Mouse (Mus musculus) intestine, postnatal 0 days (tissue): ENCODE measurements around the gene Letmd1. TPM values are rescaled to one million over a fixed set of nuclear protein-coding genes. Genes with fewer than 3 reads are reported as not detected.

Experiments
- ATAC-seq: fragments of 200-750 bp; cut with Nextera tagmentation; 2 replicates; pipeline ENCODE4 v1.8.0; 2017; ENCODE audit warnings: mild to moderate bottlenecking, moderate TSS enrichment, moderate library complexity
- H3K27ac ChIP-seq: fragments of 300-500 bp; sonication (generic); 2 replicates; pipeline ENCODE4 v1.5.1; 2014; ENCODE audit warnings: mild to moderate bottlenecking, low read depth, low read length, moderate library complexity
- H3K27me3 ChIP-seq: fragments of 300-500 bp; sonication (generic); replicated peaks from 2 replicates; pipeline ENCODE4 v1.6.1; 2014; ENCODE audit warnings: low read length, mixed read lengths; ENCODE audit not compliant: control insufficient read depth, insufficient read depth
- H3K36me3 ChIP-seq: fragments of 300-500 bp; sonication (generic); 2 replicates; pipeline ENCODE4 v1.6.1; 2014; ENCODE audit warnings: mild to moderate bottlenecking, moderate library complexity; ENCODE audit not compliant: control insufficient read depth, insufficient read depth
- H3K4me1 ChIP-seq: fragments of 300-500 bp; sonication (generic); replicated peaks from 2 replicates; pipeline ENCODE4 v1.6.1; 2014; ENCODE audit warnings: antibody characterized with exemption, low read length, mixed read lengths; ENCODE audit not compliant: control insufficient read depth, insufficient read depth
- H3K4me2 ChIP-seq: fragments of 300-500 bp; sonication (generic); replicated peaks from 2 replicates; pipeline ENCODE4 v1.6.1; 2014; ENCODE audit warnings: low read depth, mild to moderate bottlenecking, moderate library complexity
- H3K4me3 ChIP-seq: fragments of 300-500 bp; sonication (generic); 2 replicates; pipeline ENCODE4 v1.5.1; 2014; ENCODE audit warnings: low read depth, low read length
- H3K9ac ChIP-seq: fragments of 300-500 bp; sonication (generic); 2 replicates; pipeline ENCODE4 v1.6.1; 2014; ENCODE audit warnings: mild to moderate bottlenecking, low read depth, low read length
- H3K9me3 ChIP-seq: fragments of 300-500 bp; sonication (generic); 2 replicates; pipeline ENCODE4 v1.6.1; 2016; ENCODE audit warnings: mixed run types; ENCODE audit not compliant: control insufficient read depth
- CTCF ChIP-seq: sonication (generic); IDR thresholded peaks from 2 replicates; pipeline ENCODE4 v1.5.1; 2016; ENCODE audit warnings: low read depth, mild to moderate bottlenecking, control low read depth, antibody characterized with exemption, moderate library complexity
- WGBS: fragments of 180-500 bp; shearing (Covaris S2); extraction: QIAGEN DNeasy Blood & Tissue Kit; methylation state at CpG from one replicate; pipeline ENCODE4 v1.1.7; 2014; 5-methylcytosine and 5-hydroxymethylcytosine counted together
- polyA plus RNA-seq: library from polyadenylated mRNA; unstranded; fragments of >200 nt; fragmentation: Nextera tagmentation; extraction: Ambion mirVana; gene quantifications from 2 replicates; pipeline ENCODE4 v1.2.1, GENCODE M21; 2015

Gene Letmd1
- polyA plus RNA-seq, 1 experiment from 2014 or later, result 10.6 TPM

DNA sequence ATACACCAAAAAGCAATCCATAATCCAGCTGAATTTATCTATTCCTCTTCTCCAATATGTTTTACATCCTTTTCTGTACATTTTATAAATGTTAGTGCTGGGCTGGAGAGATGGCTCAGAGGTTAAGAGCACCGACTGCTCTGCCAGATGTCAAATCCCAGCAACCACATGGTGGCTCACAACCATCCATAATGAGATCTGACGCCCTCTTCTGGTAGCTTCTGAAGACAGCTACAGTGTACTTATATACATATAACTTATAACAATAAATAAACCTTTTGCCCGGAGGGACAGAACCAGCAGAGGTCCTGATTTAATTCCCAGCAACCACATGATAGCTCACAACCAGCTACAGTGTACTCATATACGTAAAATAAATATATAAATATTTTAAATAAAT, 20.3 kb upstream of the Letmd1 start:
- Histone ChIP-seq H3K9ac (no peak overlapping the region), H3K4me2 (no peak overlapping the region), H3K4me3 (no peak overlapping the region), H3K27ac (no peak overlapping the region), H3K27me3 (no peaks in the 10 kb centered on the region), H3K4me1 (0 out of 2 replicates have a peak, but pooled peaks cover 3% of the 10 kb centered on the region), H3K36me3 (no peaks in the 10 kb centered on the region), H3K9me3 (no peaks in the 10 kb centered on the region)
- TF ChIP-seq CTCF, result peak; percentile 31
- no peak for ATAC-seq
- 70% methylated on average over 4 of the region's 4 CpGs for WGBS

DNA sequence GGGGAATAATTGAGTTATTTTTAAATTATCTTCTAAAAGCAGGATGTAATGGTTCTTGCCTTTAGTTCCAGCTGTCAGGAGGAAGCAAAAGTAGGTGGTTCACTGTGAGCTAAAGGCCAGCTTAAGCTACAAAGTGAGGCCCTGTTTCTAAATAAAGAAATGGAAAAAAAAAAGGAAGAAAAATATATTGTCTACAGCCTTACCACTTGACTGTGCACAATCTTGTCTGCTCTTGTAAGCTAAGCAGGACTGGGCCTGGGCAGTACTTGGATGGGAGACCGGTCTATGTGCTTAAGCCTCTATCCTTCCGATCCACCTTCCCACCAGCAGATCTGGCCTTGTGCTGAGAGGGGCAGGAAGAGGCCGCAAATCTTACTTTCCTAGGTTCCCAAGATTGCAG, 19.3 kb upstream of the Letmd1 start:
- no peak for TF ChIP-seq CTCF
- WGBS, result 82% methylated on average over 3 of the region's 3 CpGs

DNA sequence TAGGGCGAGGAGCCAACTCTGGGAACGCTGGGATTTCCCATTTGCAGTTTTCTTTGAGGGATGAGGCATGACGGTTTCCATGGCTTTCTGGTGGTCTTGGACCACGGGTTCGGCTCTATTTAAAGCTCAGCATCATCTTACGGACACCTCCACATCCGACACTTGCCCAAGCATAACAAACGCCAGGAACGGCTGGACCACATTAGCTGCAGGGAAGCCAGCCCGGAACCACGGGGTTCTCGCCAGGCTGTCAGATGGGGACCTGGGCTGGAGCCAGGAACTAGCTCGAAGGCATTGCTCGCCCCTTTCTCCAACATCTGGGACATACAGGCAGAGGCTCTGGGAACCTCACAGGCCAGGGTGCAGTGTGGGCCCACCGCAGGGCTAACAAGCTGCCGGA, 17.6 kb upstream of the Letmd1 start:
- Histone ChIP-seq H3K4me1 (0 out of 2 replicates have a peak, but pooled peaks cover 3% of the 10 kb centered on the region), H3K4me2 (no peak overlapping the region), H3K36me3 (no peaks in the 10 kb centered on the region), H3K27me3 (no peaks in the 10 kb centered on the region), H3K9ac (no peak overlapping the region), H3K27ac (no peak overlapping the region), H3K4me3 (no peak overlapping the region), H3K9me3 (no peaks in the 10 kb centered on the region)
- 61% methylated on average over 16 of the region's 16 CpGs for WGBS
- ATAC-seq, result no peak
- TF ChIP-seq CTCF, result no peak

More for the DNA sequence above, 19.3 kb upstream of the Letmd1 start:
- H3K36me3 ChIP-seq, result no peaks in the 10 kb centered on the region
- H3K9me3 ChIP-seq, result no peaks in the 10 kb centered on the region
- no peak overlapping the region for H3K4me2 ChIP-seq
- no peak overlapping the region for H3K4me3 ChIP-seq
- no peak overlapping the region for H3K9ac ChIP-seq
- no peak for ATAC-seq
- H3K27me3 ChIP-seq, result no peaks in the 10 kb centered on the region
- H3K4me1 ChIP-seq, result 0 out of 2 replicates have a peak, but pooled peaks cover 3% of the 10 kb centered on the region
- no peak overlapping the region for H3K27ac ChIP-seq

DNA sequence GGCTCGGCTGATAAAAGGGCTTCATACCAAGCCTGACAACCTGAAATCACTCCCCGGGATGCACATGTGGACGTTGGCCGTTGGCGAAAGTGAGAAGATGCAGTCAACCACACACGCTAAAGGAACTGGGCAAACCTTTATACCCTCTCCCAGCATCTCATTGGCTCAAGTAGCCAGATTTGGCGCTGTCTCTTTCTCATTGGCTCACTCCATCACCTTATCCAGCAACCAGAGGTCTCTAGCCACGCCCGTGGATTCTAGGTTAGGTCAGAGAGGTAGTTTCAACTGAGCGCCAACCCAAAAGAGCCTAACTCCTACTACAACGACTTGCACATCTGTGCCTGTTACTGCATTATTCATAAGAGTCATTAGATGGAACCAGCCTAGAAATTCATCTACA, 16.3 kb upstream of the Letmd1 start:
- H3K4me2 ChIP-seq, result no peak overlapping the region
- no peak for ATAC-seq
- H3K4me1 ChIP-seq, result 0 out of 2 replicates have a peak, but pooled peaks cover 3% of the 10 kb centered on the region
- H3K36me3 ChIP-seq, result no peaks in the 10 kb centered on the region
- H3K4me3 ChIP-seq, result no peak overlapping the region
- no peak overlapping the region for H3K9ac ChIP-seq
- H3K27me3 ChIP-seq, result no peaks in the 10 kb centered on the region
- no peak for TF ChIP-seq CTCF
- 66% methylated on average over 11 of the region's 11 CpGs for WGBS
- H3K27ac ChIP-seq, result no peak overlapping the region
- H3K9me3 ChIP-seq, result no peaks in the 10 kb centered on the region

DNA sequence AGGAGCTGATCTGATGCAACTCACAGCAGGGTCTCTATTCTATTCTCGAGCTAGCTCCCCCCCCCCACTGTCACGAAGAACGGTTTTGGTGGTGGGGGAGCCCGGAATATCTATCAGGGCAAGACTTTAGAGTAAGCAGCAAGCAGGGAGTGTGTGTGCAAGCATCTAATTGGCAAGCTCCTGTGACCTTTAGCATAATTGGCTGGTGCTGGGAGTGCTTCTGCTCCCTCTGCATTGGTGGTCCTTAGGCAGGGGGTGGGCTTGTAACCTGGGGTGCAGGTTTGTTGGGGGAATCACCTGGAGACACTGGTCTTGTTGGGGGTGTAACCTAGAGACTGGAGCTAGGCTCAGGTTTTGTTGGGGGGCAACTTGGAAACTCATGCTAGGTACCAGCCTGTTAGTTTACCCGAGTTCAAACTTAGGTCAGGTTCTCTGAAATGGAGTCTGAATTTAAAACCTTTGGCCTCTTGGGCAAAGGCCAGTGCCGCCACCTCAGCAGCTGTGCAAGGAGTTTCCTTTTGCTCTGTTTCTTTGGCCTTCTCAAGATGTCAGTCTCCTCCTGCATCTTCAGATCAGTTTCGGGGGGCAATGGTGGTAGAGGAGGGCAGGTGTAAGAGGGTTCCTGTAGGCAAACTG, 12.3 kb upstream of the Letmd1 start:
- H3K9ac ChIP-seq, result no peak overlapping the region
- no peak for TF ChIP-seq CTCF
- H3K4me2 ChIP-seq, result no peak overlapping the region
- 69% methylated on average over 7 of the region's 7 CpGs for WGBS
- no peak overlapping the region for H3K27ac ChIP-seq
- no peaks in the 10 kb centered on the region for H3K27me3 ChIP-seq
- H3K4me3 ChIP-seq, result no peak overlapping the region
- peaks cover 3% of the 10 kb centered on the region; the same call in 1 of the 2 replicates for H3K4me1 ChIP-seq
- ATAC-seq, result no peak
- H3K9me3 ChIP-seq, result no peaks in the 10 kb centered on the region
- H3K36me3 ChIP-seq, result no peaks in the 10 kb centered on the region

DNA sequence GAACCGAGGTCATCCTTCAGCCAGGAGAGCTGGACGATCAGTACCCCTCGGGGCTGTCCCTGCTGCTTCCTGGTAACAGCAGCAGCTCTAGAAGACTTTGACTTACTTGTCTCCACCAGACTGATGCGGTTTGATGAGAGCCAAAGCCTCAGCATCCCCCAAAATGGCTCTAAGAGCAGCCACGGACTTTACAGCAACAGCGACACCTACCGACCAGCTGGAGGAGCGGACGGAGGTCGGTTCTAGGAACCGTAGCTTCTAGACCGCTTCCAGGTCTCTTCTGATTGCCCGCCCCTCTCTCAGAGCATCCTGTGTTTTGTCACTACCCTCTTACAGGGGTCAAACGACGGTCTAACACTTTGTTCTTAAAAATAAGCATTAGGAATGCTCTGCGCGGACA, 11.5 kb upstream of the Letmd1 start:
- Histone ChIP-seq H3K27me3 (no peaks in the 10 kb centered on the region), H3K9ac (no peak overlapping the region), H3K4me1 (peaks cover 3% of the 10 kb centered on the region; the same call in 1 of the 2 replicates), H3K4me2 (peak overlapping the region; percentile 48), H3K4me3 (no peak overlapping the region), H3K27ac (no peak overlapping the region), H3K9me3 (no peaks in the 10 kb centered on the region), H3K36me3 (no peaks in the 10 kb centered on the region)
- ATAC-seq, result no peak
- TF ChIP-seq CTCF, result peak; percentile 96
- WGBS, result 8% methylated on average over 17 of the region's 17 CpGs
